Mouse (Mus musculus) stomach, embryonic 16.5 days (tissue): Measurements from ENCODE around the gene Gtdc1. TPM values are rescaled to one million over a fixed set of nuclear protein-coding genes. Genes with fewer than 3 reads are reported as not detected.

Source experiments
- ATAC-seq: fragments of 200-750 bp; cut with Nextera tagmentation; 2 replicates; pipeline ENCODE4 v1.8.0; 2017; ENCODE audit warnings: moderate number of reproducible peaks, moderate TSS enrichment; ENCODE audit not compliant: insufficient read depth, low FRiP score
- H3K27ac ChIP-seq: fragments of 300-500 bp; sonication (generic); 2 replicates; pipeline ENCODE4 v1.5.1; 2014; ENCODE audit warnings: low read length
- H3K27me3 ChIP-seq: fragments of 300-500 bp; sonication (generic); 2 replicates; pipeline ENCODE4 v1.6.1; 2014; ENCODE audit warnings: low read length, control low read depth, mixed read lengths; ENCODE audit not compliant: control insufficient read depth, insufficient read depth
- H3K36me3 ChIP-seq: fragments of 300-500 bp; sonication (generic); 2 replicates; pipeline ENCODE4 v1.6.1; 2014; ENCODE audit warnings: low read length; ENCODE audit not compliant: control insufficient read depth, insufficient read depth
- H3K4me1 ChIP-seq: fragments of 300-500 bp; sonication (generic); 2 replicates; pipeline ENCODE4 v1.6.1; 2014; ENCODE audit warnings: low read length, control low read depth, mixed read lengths; ENCODE audit not compliant: control insufficient read depth, insufficient read depth
- H3K4me2 ChIP-seq: fragments of 300-500 bp; sonication (generic); 2 replicates; pipeline ENCODE4 v1.6.1; 2014; ENCODE audit warnings: low read depth, low read length, mixed read lengths
- H3K4me3 ChIP-seq: fragments of 300-500 bp; sonication (generic); replicated peaks from 2 replicates; pipeline ENCODE4 v1.5.1; 2014; ENCODE audit warnings: mild to moderate bottlenecking, low read length
- H3K9ac ChIP-seq: fragments of 300-500 bp; sonication (generic); 2 replicates; pipeline ENCODE4 v1.6.1; 2014; ENCODE audit warnings: low read length
- H3K9me3 ChIP-seq: fragments of 300-500 bp; sonication (generic); replicated peaks from 2 replicates; pipeline ENCODE4 v1.6.1; 2016; ENCODE audit warnings: low read length, control low read depth; ENCODE audit not compliant: control insufficient read depth
- WGBS: fragments of 180-500 bp; shearing (Covaris S2); extraction: QIAGEN DNeasy Blood & Tissue Kit; methylation state at CpG from one replicate; pipeline ENCODE4 v1.1.7; 2014; 5-methylcytosine and 5-hydroxymethylcytosine counted together
- polyA plus RNA-seq: library from polyadenylated mRNA; unstranded; fragments of >200 nt; fragmentation: Nextera tagmentation; extraction: Ambion mirVana; gene quantifications from 2 replicates; pipeline ENCODE4 v1.2.1, GENCODE M21; 2015

The Gtdc1 gene
- polyA plus RNA-seq, 1 experiment from 2014 or later, result 11.3 TPM

GRCm38 (mm10) chr2:44829346-44829745 lies 98.1 kb downstream of the Gtdc1 start:
- Histone ChIP-seq H3K27me3 (no peaks in the 10 kb centered on the region), H3K9ac (no peak overlapping the region), H3K4me2 (no peak overlapping the region), H3K4me3 (no peak overlapping the region), H3K4me1 (no peaks in the 10 kb centered on the region), H3K9me3 (no peaks in the 10 kb centered on the region), H3K27ac (no peak overlapping the region), H3K36me3 (no peaks in the 10 kb centered on the region)
- WGBS, result 91% methylated on average over 2 of the region's 2 CpGs
- ATAC-seq, result no peak

- Histone ChIP-seq H3K9ac (no peak overlapping the region), H3K4me3 (no peak overlapping the region), H3K27me3 (no peaks in the 10 kb centered on the region), H3K36me3 (no peaks in the 10 kb centered on the region), H3K9me3 (no peaks in the 10 kb centered on the region), H3K4me1 (no peaks in the 10 kb centered on the region), H3K4me2 (no peak overlapping the region), H3K27ac (no peak overlapping the region)
- WGBS, result 89% methylated on average over 3 of the region's 3 CpGs
- ATAC-seq, result no peak
Measured at GRCm38 (mm10) chr2:44826609-44827008, 100.8 kb downstream of the Gtdc1 start.

GRCm38 (mm10) chr2:44817787-44818186 lies 109.7 kb downstream of the Gtdc1 start:
- Histone ChIP-seq H3K9ac (no peak overlapping the region), H3K4me3 (no peak overlapping the region), H3K4me1 (no peaks in the 10 kb centered on the region), H3K27me3 (no peaks in the 10 kb centered on the region), H3K27ac (no peak overlapping the region), H3K4me2 (no peak overlapping the region), H3K9me3 (no peaks in the 10 kb centered on the region), H3K36me3 (no peaks in the 10 kb centered on the region)
- no peak for ATAC-seq

GRCm38 (mm10) chr2:44813729-44814128 lies 113.7 kb downstream of the Gtdc1 start:
- no peaks in the 10 kb centered on the region for H3K27me3 ChIP-seq
- WGBS, result 58% methylated on average over 3 of the region's 3 CpGs
- H3K4me2 ChIP-seq, result no peak overlapping the region
- ATAC-seq, result no peak
- no peak overlapping the region for H3K9ac ChIP-seq
- H3K9me3 ChIP-seq, result no peaks in the 10 kb centered on the region
- H3K36me3 ChIP-seq, result no peaks in the 10 kb centered on the region
- no peak overlapping the region for H3K27ac ChIP-seq
- no peak overlapping the region for H3K4me3 ChIP-seq
- H3K4me1 ChIP-seq, result no peaks in the 10 kb centered on the region

- no peak overlapping the region for H3K9ac ChIP-seq
- no peaks in the 10 kb centered on the region for H3K4me1 ChIP-seq
- no peaks in the 10 kb centered on the region for H3K36me3 ChIP-seq
- no peak overlapping the region for H3K4me2 ChIP-seq
- H3K4me3 ChIP-seq, result no peak overlapping the region
- H3K27me3 ChIP-seq, result no peaks in the 10 kb centered on the region
- 89% methylated on average over 6 of the region's 6 CpGs for WGBS
- H3K9me3 ChIP-seq, result no peaks in the 10 kb centered on the region
- ATAC-seq, result no peak
- no peak overlapping the region for H3K27ac ChIP-seq
Measured at GRCm38 (mm10) chr2:44804497-44804896, 123.0 kb downstream of the Gtdc1 start.

GRCm38 (mm10) chr2:44801361-44801760 lies 126.1 kb downstream of the Gtdc1 start:
- Histone ChIP-seq H3K27me3 (no peaks in the 10 kb centered on the region), H3K9me3 (no peaks in the 10 kb centered on the region), H3K36me3 (no peaks in the 10 kb centered on the region), H3K27ac (no peak overlapping the region), H3K4me3 (no peak overlapping the region), H3K4me2 (no peak overlapping the region), H3K9ac (no peak overlapping the region), H3K4me1 (no peaks in the 10 kb centered on the region)
- ATAC-seq, result no peak
- 74% methylated on average over 2 of the region's 2 CpGs for WGBS

GRCm38 (mm10) chr2:44791840-44792239 lies 135.6 kb downstream of the Gtdc1 start:
- Histone ChIP-seq H3K9ac (no peak overlapping the region), H3K4me1 (no peaks in the 10 kb centered on the region), H3K9me3 (no peaks in the 10 kb centered on the region), H3K36me3 (no peaks in the 10 kb centered on the region), H3K27me3 (no peaks in the 10 kb centered on the region), H3K4me2 (no peak overlapping the region), H3K27ac (no peak overlapping the region), H3K4me3 (no peak overlapping the region)
- 86% methylated on average over 4 of the region's 4 CpGs for WGBS
- no peak for ATAC-seq

GRCm38 (mm10) chr2:44791134-44791533 lies 136.3 kb downstream of the Gtdc1 start:
- no peaks in the 10 kb centered on the region for H3K27me3 ChIP-seq
- H3K36me3 ChIP-seq, result no peaks in the 10 kb centered on the region
- no peak overlapping the region for H3K4me2 ChIP-seq
- H3K9ac ChIP-seq, result no peak overlapping the region
- no peaks in the 10 kb centered on the region for H3K9me3 ChIP-seq
- no peaks in the 10 kb centered on the region for H3K4me1 ChIP-seq
- WGBS, result 87% methylated on average over 5 of the region's 5 CpGs
- H3K4me3 ChIP-seq, result no peak overlapping the region
- no peak for ATAC-seq
- H3K27ac ChIP-seq, result no peak overlapping the region

GRCm38 (mm10) chr2:44782746-44783145 lies 144.7 kb downstream of the Gtdc1 start:
- 86% methylated on average over 4 of the region's 4 CpGs for WGBS
- Histone ChIP-seq H3K4me2 (no peak overlapping the region), H3K27me3 (no peaks in the 10 kb centered on the region), H3K9ac (no peak overlapping the region), H3K4me1 (no peaks in the 10 kb centered on the region), H3K36me3 (no peaks in the 10 kb centered on the region), H3K9me3 (no peaks in the 10 kb centered on the region), H3K27ac (no peak overlapping the region), H3K4me3 (no peak overlapping the region)
- no peak for ATAC-seq

- Histone ChIP-seq H3K4me3 (no peak overlapping the region), H3K27me3 (no peaks in the 10 kb centered on the region), H3K9me3 (no peaks in the 10 kb centered on the region), H3K4me1 (no peaks in the 10 kb centered on the region), H3K36me3 (no peaks in the 10 kb centered on the region), H3K9ac (no peak overlapping the region), H3K27ac (no peak overlapping the region), H3K4me2 (no peak overlapping the region)
- ATAC-seq, result no peak
- whole genome bisulfite sequencing, result 91% methylated on average over 2 of the region's 2 CpGs
Measured at GRCm38 (mm10) chr2:44780961-44781360, 146.5 kb downstream of the Gtdc1 start.
